Mouse (Mus musculus) CH12.LX (cell line): ENCODE measurements at regions not wholly inside any gene's neighbourhood (a gene's known extent, or its start where the extent isn't known, plus 50 kb on each side); places are given as distances from the start of the nearest gene placed in this dataset.

Experiments used
- CTCF ChIP-seq, 2 experiments: IDR thresholded peaks in 1 of 2; conservative IDR thresholded peaks in 1 of 2; 2 replicates each; pipeline ENCODE4 v1.5.1; 2011 to 2012; ENCODE audit warnings: low read depth in 2 of 2, low read length in 2 of 2, improper control_type of control experiment in 1 of 2, inconsistent platforms in 1 of 2, mild to moderate bottlenecking in 1 of 2, moderate library complexity in 1 of 2
- MAX ChIP-seq: IDR thresholded peaks from 2 replicates; pipeline ENCODE4 v1.6.1; 2011; ENCODE audit warnings: low read length, improper control_type of control experiment
- NELFE ChIP-seq: IDR thresholded peaks from 2 replicates; pipeline ENCODE4 v1.6.1; 2011; ENCODE audit warnings: low read depth, low read length, improper control_type of control experiment
- POLR2A ChIP-seq: IDR thresholded peaks from 2 replicates; pipeline ENCODE4 v1.6.1; 2011; ENCODE audit warnings: low read depth, mild to moderate bottlenecking, improper control_type of control experiment, low read length
- ZC3H11A ChIP-seq: IDR thresholded peaks from 2 replicates; pipeline ENCODE4 v1.6.1; 2012; ENCODE audit warnings: low read depth, mild to moderate bottlenecking, inconsistent platforms, low read length, improper control_type of control experiment

- no peak for TF ChIP-seq ZC3H11A
- no peak for TF ChIP-seq MAX
- TF ChIP-seq POLR2A: no peak
- no peak for TF ChIP-seq NELFE
- TF ChIP-seq CTCF (conservative IDR thresholded peaks at IDR 0.05 in 1 of 2, IDR thresholded peaks at IDR 0.05 in 1 of 2; ENCODE audit: low read depth in 2 of 2, low read length in 2 of 2): no peak
These were observed 309.2 kb upstream of the Etaa1 start for GRCm38 (mm10) chr11:18262901-18263300.
